Mouse (Mus musculus) adrenal gland, adult (tissue): ENCODE measurements around the gene Fndc5.
A peak's percentile ranks its signal among the peaks of the same experiment; 100 is the strongest.

Source experiments
- DNase-seq, 2 experiments: peaks; one replicate each; pipeline ENCODE4 v3.0.0; 2022 to 2023; ENCODE audit warnings: low spot score in 1 of 2; ENCODE audit not compliant: inconsistent age in 2 of 2

Gene Fndc5

GRCm38 (mm10) chr4:129145943-129146342 is 9.1 kb downstream of the Fndc5 start:
- DNase-seq = no peak

DNA sequence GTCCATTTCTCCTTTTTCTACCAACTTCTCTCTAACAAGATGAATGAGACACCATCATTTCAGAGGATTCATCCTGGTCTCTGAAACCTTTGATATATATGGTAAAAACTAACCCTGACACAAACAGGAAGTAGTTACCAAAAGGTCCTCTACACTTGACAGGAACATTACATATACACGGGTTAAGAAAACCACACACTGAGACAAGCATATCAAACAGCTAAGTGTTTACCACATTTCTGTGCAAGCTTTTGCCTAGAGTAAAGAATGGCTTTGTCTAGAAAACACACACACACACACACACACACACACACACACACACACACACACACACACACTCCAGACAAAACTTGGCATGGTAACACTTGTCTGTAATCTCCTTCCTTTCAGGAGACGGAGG is 9.6 kb downstream of the Fndc5 start:
- DNase-seq = no peak

DNA sequence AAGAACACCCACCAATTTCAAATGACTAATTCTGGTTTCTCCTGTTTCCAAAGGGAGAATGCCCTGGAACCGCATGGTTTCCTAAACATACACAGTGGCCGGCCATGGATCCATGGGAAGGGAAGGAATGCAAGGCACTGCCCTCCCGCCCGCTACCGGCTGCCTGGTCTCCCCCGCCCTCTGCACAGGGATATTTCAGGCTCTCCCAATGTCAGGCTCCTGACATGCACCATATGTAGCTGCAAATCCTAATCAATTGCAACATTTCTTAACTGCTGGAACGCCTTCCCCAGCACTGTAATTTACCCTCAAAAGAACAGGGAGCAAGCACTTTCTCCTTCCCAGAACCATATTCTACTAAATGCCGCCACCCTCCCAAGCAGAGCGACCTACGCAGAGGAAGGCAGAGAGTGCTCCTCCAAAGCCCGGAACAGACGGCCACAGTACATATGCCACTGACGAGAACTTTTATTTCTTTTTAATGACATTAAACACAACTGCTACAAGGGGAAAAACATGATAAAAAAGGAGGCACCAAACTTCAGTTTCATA is 10.8 kb downstream of the Fndc5 start:
- no peak for DNase-seq

- DNase-seq = no peak
Observed at GRCm38 (mm10) chr4:129149321-129149720, 12.5 kb downstream of the Fndc5 start.

- DNase-seq = no peak
Observed at GRCm38 (mm10) chr4:129151276-129151811, 14.5 kb downstream of the Fndc5 start.

DNA sequence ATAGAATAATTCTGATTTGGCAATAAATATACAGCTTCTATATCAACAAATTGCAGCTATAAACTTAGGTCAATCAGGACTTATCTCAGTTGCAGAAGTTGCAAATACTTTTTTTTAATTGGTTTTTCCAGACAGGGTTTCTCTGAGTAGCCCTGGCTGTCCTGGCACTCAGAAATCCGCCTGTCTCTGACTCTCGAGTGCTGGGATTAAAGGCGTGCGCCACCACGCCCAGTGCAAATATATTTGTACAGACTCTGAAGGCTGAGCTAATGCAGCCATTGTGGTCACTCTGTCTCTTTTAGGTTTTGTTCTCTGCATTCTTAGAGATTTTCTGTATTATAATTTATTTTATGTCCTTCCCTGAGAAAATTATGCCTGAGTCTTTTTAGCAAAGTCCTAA is 20.7 kb downstream of the Fndc5 start:
- no peak for DNase-seq

- DNase-seq = peak in 1 of 2 experiments; percentile 75
Observed at GRCm38 (mm10) chr4:129158549-129158948, 21.8 kb downstream of the Fndc5 start.

- DNase-seq = peak; percentile 43 to 77
Observed at GRCm38 (mm10) chr4:129161076-129161475, 24.3 kb downstream of the Fndc5 start.

DNA sequence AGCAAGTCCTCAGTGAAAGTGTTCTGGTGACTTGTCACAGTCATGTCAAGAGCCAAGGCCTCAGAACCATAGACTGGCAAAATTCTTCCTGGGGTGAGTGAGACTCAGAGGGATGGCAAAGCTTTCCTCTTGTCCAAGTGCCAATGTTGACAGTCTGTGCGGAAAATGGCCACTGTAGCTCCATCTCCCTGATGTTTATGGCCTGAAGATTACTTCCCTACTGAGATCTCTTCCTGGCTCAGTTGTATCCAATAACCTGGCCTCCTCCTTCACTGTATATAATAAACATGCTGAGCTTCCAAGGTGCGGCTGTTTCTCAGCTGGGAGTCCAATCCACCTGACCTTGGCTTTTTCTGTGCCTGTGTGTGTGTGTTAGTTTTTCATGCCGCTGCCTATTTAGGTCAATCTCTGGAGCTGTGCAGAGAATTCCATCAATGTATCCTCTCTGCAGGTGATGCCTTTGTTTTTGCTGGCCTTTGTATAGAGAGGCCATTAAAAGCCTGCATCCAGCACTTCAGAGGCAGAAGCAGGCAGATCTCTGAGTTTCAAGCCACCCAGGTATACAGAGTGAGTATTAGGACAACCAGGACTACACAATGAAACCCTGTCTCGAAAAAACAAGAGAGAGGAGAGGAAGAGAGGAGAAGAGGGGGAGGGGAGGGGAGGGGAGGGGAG is 24.9 kb downstream of the Fndc5 start:
- DNase-seq = peak in 1 of 2 experiments; percentile 75

DNA sequence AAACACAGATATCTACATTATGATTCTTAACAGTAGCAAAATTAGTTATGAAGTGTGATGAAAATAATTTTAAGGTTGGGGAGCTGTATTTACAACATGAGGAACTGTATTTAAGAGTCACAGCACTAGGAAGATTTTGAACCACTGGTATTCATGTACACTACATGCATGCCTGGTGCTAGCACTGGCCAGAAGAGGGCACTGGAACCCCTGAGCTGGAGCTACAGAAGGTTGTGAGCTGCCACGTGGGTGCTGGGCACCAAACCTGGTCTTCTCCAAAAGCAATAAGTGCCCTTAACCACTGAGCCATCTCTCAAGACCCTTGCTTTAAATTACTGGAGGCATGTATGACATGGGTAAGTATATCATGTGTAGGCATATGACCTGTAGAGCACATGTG is 35.7 kb downstream of the Fndc5 start:
- no peak for DNase-seq

- DNase-seq = no peak
Observed at GRCm38 (mm10) chr4:129179560-129179959, 42.8 kb downstream of the Fndc5 start.

DNA sequence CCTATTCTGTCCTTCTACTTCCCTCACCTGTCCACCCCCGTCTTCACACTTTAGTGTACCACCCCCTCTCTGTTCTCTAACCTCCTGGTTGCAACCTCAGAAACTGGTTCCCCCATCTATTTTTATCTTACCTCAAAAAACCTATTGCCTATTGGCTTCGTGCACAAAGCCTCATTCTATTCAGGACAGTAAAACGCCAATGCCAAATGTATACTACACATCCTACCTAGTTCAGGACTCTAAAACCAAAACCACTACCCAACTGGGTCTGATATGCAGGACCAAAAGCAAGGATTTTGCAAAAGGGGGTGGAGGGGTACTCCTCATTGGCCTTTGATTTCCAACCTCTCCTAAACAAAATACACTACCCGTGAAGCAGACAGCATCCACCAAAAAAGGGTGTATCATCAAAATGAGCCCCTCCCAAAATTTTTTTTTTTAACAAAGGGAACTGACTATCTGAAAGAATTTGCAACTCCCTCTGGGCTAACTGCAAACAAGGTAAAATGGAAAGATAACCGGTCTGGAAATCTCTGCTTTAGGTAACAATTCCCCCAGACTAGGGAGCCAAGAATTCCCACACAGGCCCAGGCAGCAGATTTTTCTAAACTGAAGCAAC is 51.4 kb downstream of the Fndc5 start:
- no peak for DNase-seq

GRCm38 (mm10) chr4:129188803-129189541 is 52.2 kb downstream of the Fndc5 start:
- peak; percentile 75 to 86 for DNase-seq

GRCm38 (mm10) chr4:129189542-129190519 is 53.0 kb downstream of the Fndc5 start, which contains the start of the genes S100pbp and Yars:
Gene S100pbp (minus strand): TSS chr4:129189727.
Gene Yars (plus strand): TSS chr4:129189760.
- peak; percentile 98 to 99 for DNase-seq

- peak; percentile 52 to 77 for DNase-seq
Observed at GRCm38 (mm10) chr4:129190538-129190937, 53.7 kb downstream of the Fndc5 start.

DNA sequence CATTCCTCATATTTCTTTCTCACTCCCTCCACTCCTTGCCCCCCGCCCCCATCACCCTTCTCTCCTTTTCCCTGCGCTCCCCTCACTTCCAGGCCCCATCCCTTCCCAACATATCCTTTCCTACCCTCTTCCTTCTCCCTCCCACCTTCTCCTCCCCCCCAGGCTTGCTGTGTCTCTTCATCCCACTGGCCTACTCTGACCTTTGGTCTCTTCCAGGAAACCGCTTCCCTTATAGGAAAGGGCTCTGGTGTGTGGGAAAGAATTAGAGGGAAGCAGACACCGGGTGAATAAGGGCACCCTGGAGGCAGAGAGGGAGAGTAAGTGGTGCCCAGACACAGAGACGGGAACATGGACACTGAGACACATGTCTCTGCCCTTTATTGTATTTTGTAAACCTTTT is 54.9 kb downstream of the Fndc5 start:
- DNase-seq = no peak
